Mouse (Mus musculus) heart, postnatal 0 days (tissue): ENCODE measurements around the gene Mal.

Source experiments
- CTCF ChIP-seq: IDR thresholded peaks from 2 replicates; pipeline ENCODE4 v1.5.1; 2016; ENCODE audit warnings: antibody characterized with exemption, control low read depth, low read depth
- EP300 ChIP-seq: IDR thresholded peaks from 2 replicates; pipeline ENCODE4 v1.6.1; 2016; ENCODE audit warnings: antibody characterized with exemption, low read depth

GRCm38 (mm10) chr2:127611386-127611785 lies 45.1 kb downstream of the Mal start:
- no peak for TF ChIP-seq CTCF
- no peak for TF ChIP-seq EP300
